Mouse (Mus musculus) midbrain, postnatal 0 days (tissue): ENCODE data around the gene Hrk. TPM values are rescaled to one million over a fixed set of nuclear protein-coding genes. Genes with fewer than 3 reads are reported as not detected.

Experiments used
- ATAC-seq: fragments of 200-750 bp; cut with Nextera tagmentation; 2 replicates; pipeline ENCODE4 v1.8.0; 2017; ENCODE audit warnings: moderate number of reproducible peaks, mild to moderate bottlenecking, moderate TSS enrichment, moderate library complexity; ENCODE audit not compliant: low FRiP score
- DNase-seq: peaks from one replicate; pipeline ENCODE4 v3.0.0-alpha.2; 2015; ENCODE audit warnings: low spot score
- H3K27ac ChIP-seq: fragments of 300-500 bp; sonication (generic); 2 replicates; pipeline ENCODE4 v1.5.1; 2014; ENCODE audit warnings: low read depth, mild to moderate bottlenecking, low read length, mixed read lengths
- H3K27me3 ChIP-seq: fragments of 300-500 bp; sonication (generic); 2 replicates; pipeline ENCODE4 v1.6.1; 2014; ENCODE audit warnings: low read length, control low read depth, mixed read lengths; ENCODE audit not compliant: insufficient read depth
- H3K36me3 ChIP-seq: fragments of 300-500 bp; sonication (generic); 2 replicates; pipeline ENCODE4 v1.6.1; 2014; ENCODE audit warnings: low read length, control low read depth, mixed read lengths; ENCODE audit not compliant: insufficient read depth
- H3K4me1 ChIP-seq: fragments of 300-500 bp; sonication (generic); 2 replicates; pipeline ENCODE4 v1.6.1; 2014; ENCODE audit warnings: mild to moderate bottlenecking, control low read depth, antibody characterized with exemption, low read length, mixed read lengths; ENCODE audit not compliant: insufficient read depth
- H3K4me2 ChIP-seq: fragments of 300-500 bp; sonication (generic); 2 replicates; pipeline ENCODE4 v1.6.1; 2014; ENCODE audit warnings: low read depth, mild to moderate bottlenecking, low read length, mixed read lengths; ENCODE audit not compliant: poor library complexity, severe bottlenecking
- H3K4me3 ChIP-seq: fragments of 300-500 bp; sonication (generic); 2 replicates; pipeline ENCODE4 v1.5.1; 2014; ENCODE audit warnings: low read depth, mild to moderate bottlenecking, low read length, moderate library complexity
- H3K9ac ChIP-seq: fragments of 300-500 bp; sonication (generic); replicated peaks from 2 replicates; pipeline ENCODE4 v1.6.1; 2014; ENCODE audit warnings: mild to moderate bottlenecking, low read length, moderate library complexity, mixed read lengths; ENCODE audit not compliant: poor library complexity, severe bottlenecking
- H3K9me3 ChIP-seq: fragments of 300-500 bp; sonication (generic); 2 replicates; pipeline ENCODE4 v1.6.1; 2016; ENCODE audit warnings: low read length, control low read depth
- CTCF ChIP-seq: IDR thresholded peaks from 2 replicates; pipeline ENCODE4 v1.5.1; 2016; ENCODE audit warnings: antibody characterized with exemption, mild to moderate bottlenecking
- WGBS: fragments of 180-500 bp; shearing (Covaris S2); extraction: QIAGEN DNeasy Blood & Tissue Kit; methylation state at CpG from one replicate; pipeline ENCODE4 v1.1.7; 2014; 5-methylcytosine and 5-hydroxymethylcytosine counted together
- polyA plus RNA-seq: library from polyadenylated mRNA; unstranded; fragments of >200 nt; fragmentation: Nextera tagmentation; extraction: Ambion mirVana; gene quantifications from 2 replicates; pipeline ENCODE4 v1.2.1, GENCODE M21; 2015
- total RNA-seq: library from RNA; depleted of rRNA; stranded (reverse); fragments of >200 nt; gene quantifications from 2 replicates; pipeline ENCODE4 v1.2.3, GENCODE M21; 2014; rRNA removed

Hrk gene
- total and polyA plus RNA-seq, 2 experiments from 2014 or later = 6.6 to 18.2 TPM

- DNase-seq = peak; percentile 87
- Histone ChIP-seq H3K4me1 (peaks cover 6% of the 10 kb centered on the region; the same call in 1 of the 2 replicates), H3K27me3 (no peaks in the 10 kb centered on the region), H3K36me3 (peaks cover 23% of the 10 kb centered on the region), H3K4me2 (peak overlapping the region; percentile 35), H3K4me3 (peak overlapping the region; percentile 20), H3K9me3 (no peaks in the 10 kb centered on the region), H3K27ac (peak overlapping the region; percentile 68), H3K9ac (peak overlapping the region; percentile 44)
- no peak for TF ChIP-seq CTCF
- WGBS = 3% methylated on average over 24 of the region's 24 CpGs
- ATAC-seq = peak; percentile 85
These were observed 50.1 kb downstream of the Hrk start for GRCm38 (mm10) chr5:118214418-118215154.

DNA sequence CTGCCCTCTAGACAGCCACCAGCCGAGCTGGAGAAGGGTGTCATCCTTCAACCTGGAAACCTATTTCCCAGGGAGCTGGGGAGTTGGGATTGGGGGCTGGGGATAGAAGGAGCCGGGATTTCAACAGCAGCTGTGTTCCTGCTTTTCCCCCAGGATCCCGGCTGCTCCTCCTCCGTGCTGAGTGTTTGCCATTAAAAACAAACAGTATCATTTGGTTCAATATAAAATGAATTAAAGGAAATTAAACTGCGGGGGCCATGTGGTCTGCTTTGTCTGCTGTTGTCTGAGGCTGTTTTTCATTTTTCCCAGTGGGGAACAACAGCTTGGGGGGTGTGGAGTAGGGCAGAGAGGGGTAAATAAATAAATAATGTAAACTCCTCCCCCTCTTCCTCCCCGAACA, 53.0 kb downstream of the Hrk start:
- 71% methylated on average over 6 of the region's 6 CpGs for WGBS
- no peak for DNase-seq
- no peak for ATAC-seq
- Histone ChIP-seq H3K9ac (no peak overlapping the region), H3K27ac (no peak overlapping the region), H3K36me3 (peaks cover 44% of the 10 kb centered on the region), H3K27me3 (no peaks in the 10 kb centered on the region), H3K4me1 (peaks cover 6% of the 10 kb centered on the region; the same call in 1 of the 2 replicates), H3K9me3 (no peaks in the 10 kb centered on the region), H3K4me3 (no peak overlapping the region), H3K4me2 (no peak overlapping the region)
- TF ChIP-seq CTCF = no peak

DNA sequence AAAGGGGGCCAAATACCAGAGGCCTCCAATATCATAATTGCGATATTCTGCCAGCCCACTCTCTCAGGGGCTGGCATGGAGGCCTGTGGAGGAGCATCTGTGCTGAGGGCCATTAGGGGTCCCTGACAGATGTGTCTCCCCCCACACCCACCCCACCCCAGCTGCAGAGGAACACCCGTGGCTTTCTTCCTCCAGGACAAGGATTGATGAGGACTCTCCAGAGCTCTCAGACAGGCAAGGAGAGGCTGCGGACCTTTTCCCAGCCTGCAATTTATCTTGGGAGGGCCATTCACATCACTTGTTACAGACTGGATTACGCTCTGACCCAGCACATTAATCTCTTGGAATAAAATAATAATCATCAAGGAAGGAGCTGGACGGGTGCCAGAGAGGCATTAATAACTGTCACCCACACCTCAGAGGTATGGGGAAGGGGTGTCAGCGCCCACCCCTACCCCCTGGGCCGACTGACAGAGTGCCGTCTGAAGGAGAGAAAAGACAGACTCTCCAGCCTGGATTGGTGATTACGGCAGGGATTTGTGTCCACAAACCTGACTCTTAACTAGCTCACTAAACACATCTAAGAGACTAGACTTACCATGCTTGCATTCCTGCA, 58.8 kb downstream of the Hrk start:
- H3K27me3 ChIP-seq = no peaks in the 10 kb centered on the region
- no peak overlapping the region for H3K9ac ChIP-seq
- no peaks in the 10 kb centered on the region for H3K9me3 ChIP-seq
- H3K4me2 ChIP-seq = no peak overlapping the region
- no peak overlapping the region for H3K4me3 ChIP-seq
- DNase-seq (no peak), ATAC-seq (no peak)
- H3K27ac ChIP-seq = no peak overlapping the region
- TF ChIP-seq CTCF = no peak
- 69% methylated on average over 9 of the region's 9 CpGs for WGBS
- H3K4me1 ChIP-seq = no peaks in the 10 kb centered on the region
- peaks cover 65% of the 10 kb centered on the region for H3K36me3 ChIP-seq

DNA sequence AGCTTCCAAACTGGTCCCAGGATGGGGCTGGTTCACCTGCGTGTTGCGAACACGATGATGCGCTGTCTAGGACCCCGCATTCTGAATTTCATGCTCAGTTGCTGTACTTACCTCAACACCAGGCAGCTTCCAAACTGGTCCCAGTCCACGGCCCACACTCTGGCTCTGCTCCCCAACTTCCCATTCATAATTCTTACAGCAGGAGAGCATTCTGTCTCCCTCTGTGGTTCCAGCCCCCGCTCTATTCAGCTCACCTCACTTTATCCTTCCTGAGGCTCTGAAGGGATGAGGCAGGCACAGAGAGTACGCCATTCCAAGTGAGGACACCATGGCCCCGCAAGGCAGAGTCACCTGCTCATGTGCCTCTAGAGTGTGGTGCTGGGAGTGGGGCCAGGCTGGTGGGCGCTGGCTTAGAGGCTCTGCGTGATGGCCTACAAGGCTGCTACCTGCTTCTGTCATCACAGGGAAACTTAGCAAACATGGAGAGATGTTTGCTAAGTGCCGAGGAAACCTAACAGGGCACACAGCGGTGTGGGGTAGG, 65.7 kb downstream of the Hrk start:
- WGBS = 95% methylated on average over 13 of the region's 13 CpGs
- Histone ChIP-seq H3K4me3 (no peak overlapping the region), H3K9me3 (no peaks in the 10 kb centered on the region), H3K36me3 (peaks cover 65% of the 10 kb centered on the region), H3K27ac (no peak overlapping the region), H3K27me3 (no peaks in the 10 kb centered on the region), H3K9ac (no peak overlapping the region), H3K4me1 (no peaks in the 10 kb centered on the region), H3K4me2 (no peak overlapping the region)
- TF ChIP-seq CTCF = no peak
- ATAC-seq (no peak), DNase-seq (no peak)

GRCm38 (mm10) chr5:118236891-118237290, 72.4 kb downstream of the Hrk start:
- Histone ChIP-seq H3K4me3 (no peak overlapping the region), H3K9ac (no peak overlapping the region), H3K4me1 (no peaks in the 10 kb centered on the region), H3K4me2 (no peak overlapping the region), H3K36me3 (peaks cover 63% of the 10 kb centered on the region), H3K9me3 (no peaks in the 10 kb centered on the region), H3K27me3 (no peaks in the 10 kb centered on the region), H3K27ac (no peak overlapping the region)
- ATAC-seq (no peak), DNase-seq (no peak)
- 88% methylated on average over 10 of the region's 12 CpGs for WGBS
- TF ChIP-seq CTCF = no peak

Other genes starting within 250 kb of the Hrk start
- gene Fbxo21, start 187.9 kb upstream of the Hrk start, total RNA-seq = 203 and 212 TPM in 2 replicates
- gene Fbxo21, start 187.9 kb upstream of the Hrk start, polyA plus RNA-seq = 149 and 156 TPM in 2 replicates
- 3.6 and 4.7 TPM in 2 replicates for gene Tesc, start 136.9 kb upstream of the Hrk start, total RNA-seq
- 5.5 and 8.2 TPM in 2 replicates for gene Tesc, start 136.9 kb upstream of the Hrk start, polyA plus RNA-seq
- 43.0 and 48.4 TPM in 2 replicates for gene Fbxw8, start 9.2 kb upstream of the Hrk start, total RNA-seq
- 13.6 and 14.4 TPM in 2 replicates for gene Fbxw8, start 9.2 kb upstream of the Hrk start, polyA plus RNA-seq
- gene Rnft2, start 80.5 kb downstream of the Hrk start, total RNA-seq = 121 and 125 TPM in 2 replicates
- gene Rnft2, start 80.5 kb downstream of the Hrk start, polyA plus RNA-seq = 14.3 and 15.0 TPM in 2 replicates
- 33.3 and 34.0 TPM in 2 replicates for gene 2410131K14Rik, start 80.6 kb downstream of the Hrk start, total RNA-seq
- 18.8 and 19.2 TPM in 2 replicates for gene 2410131K14Rik, start 80.6 kb downstream of the Hrk start, polyA plus RNA-seq